Mouse (Mus musculus) left cerebral cortex, adult 2 months (tissue): ENCODE results near the gene Rbfox3. TPM values are rescaled to one million over a fixed set of nuclear protein-coding genes. Genes with fewer than 3 reads are reported as not detected.
A peak's percentile ranks its signal among the peaks of the same experiment; 100 is the strongest.

Experiments used
- DNase-seq, 2 experiments: peaks; one replicate each; pipeline ENCODE4 v3.0.0; 2021 to 2022; ENCODE audit warnings: low spot score in 2 of 2, mixed read lengths in 1 of 2; ENCODE audit errors: extremely low spot score in 1 of 2
- H3K27ac ChIP-seq: fragments of 200-600 bp; 2 replicates; pipeline ENCODE4 v1.8.1; 2022
- H3K4me3 ChIP-seq: fragments of 200-600 bp; 2 replicates; pipeline ENCODE4 v1.8.1; 2022
- CTCF ChIP-seq: fragments of 200-600 bp; IDR thresholded peaks from 2 replicates; pipeline ENCODE4 v1.8.1; 2022; ENCODE audit warnings: antibody characterized with exemption, mild to moderate bottlenecking, moderate library complexity
- intact Hi-C: fragments of 180-260 bp; cut with DNase I; formaldehyde crosslinking; loops from one replicate; pipeline ENCODE4 v1.15.1; 2025
- total RNA-seq, 2 experiments: library from RNA; stranded (reverse); gene quantifications; 2 replicates each; pipeline ENCODE4 v1.2.3; 2021

Gene Rbfox3
- total RNA-seq, 2 experiments from 2014 or later = 345 to 353 TPM

- peak overlapping the region; percentile 51 for H3K27ac ChIP-seq
- no peak overlapping the region for H3K4me3 ChIP-seq
- intact Hi-C loops = no loop called here
- no peak for TF ChIP-seq CTCF
- DNase-seq = no peak
These were observed 417.9 kb downstream of the Rbfox3 start for GRCm38 (mm10) chr11:118493458-118493857.

- H3K27ac ChIP-seq = no peak overlapping the region
- intact Hi-C loops = loop anchor here (2.0 kb wide), 1 partner anchor 44 kb away; no protein-coding TSS in a partner anchor
- DNase-seq = no peak
- H3K4me3 ChIP-seq = no peak overlapping the region
- no peak for TF ChIP-seq CTCF
These were observed 420.2 kb downstream of the Rbfox3 start for GRCm38 (mm10) chr11:118491230-118491629.

GRCm38 (mm10) chr11:118490566-118491218 lies 420.7 kb downstream of the Rbfox3 start:
- H3K4me3 ChIP-seq = no peak overlapping the region
- peak; percentile 74 for TF ChIP-seq CTCF
- intact Hi-C loops = loop anchor here (2.0 kb wide), 1 partner anchor 44 kb away; no protein-coding TSS in a partner anchor
- peak in 1 of 2 experiments; percentile 73 for DNase-seq
- 0 out of 2 replicates have a peak overlapping the region, but pooled peaks have one; percentile 3 for H3K27ac ChIP-seq

GRCm38 (mm10) chr11:118488907-118489270 lies 422.5 kb downstream of the Rbfox3 start:
- no peak overlapping the region for H3K27ac ChIP-seq
- no peak for DNase-seq
- no peak overlapping the region for H3K4me3 ChIP-seq
- TF ChIP-seq CTCF = no peak
- intact Hi-C loops = no loop called here

GRCm38 (mm10) chr11:118488191-118488906 lies 423.0 kb downstream of the Rbfox3 start:
- peak in 1 of 2 experiments; percentile 36 for DNase-seq
- H3K4me3 ChIP-seq = no peak overlapping the region
- intact Hi-C loops = no loop called here
- peak; percentile 46 for TF ChIP-seq CTCF
- H3K27ac ChIP-seq = no peak overlapping the region

GRCm38 (mm10) chr11:118486881-118487772 lies 424.3 kb downstream of the Rbfox3 start:
- no peak overlapping the region for H3K4me3 ChIP-seq
- DNase-seq = peak in 1 of 2 experiments; percentile 29
- no peak for TF ChIP-seq CTCF
- peak overlapping the region; percentile 22; the same call in 1 of the 2 replicates for H3K27ac ChIP-seq
- intact Hi-C loops = no loop called here

GRCm38 (mm10) chr11:118486281-118486680 lies 425.1 kb downstream of the Rbfox3 start:
- intact Hi-C loops = no loop called here

GRCm38 (mm10) chr11:118485780-118486179 lies 425.6 kb downstream of the Rbfox3 start:
- DNase-seq = no peak
- TF ChIP-seq CTCF = no peak

More at GRCm38 (mm10) chr11:118486281-118486680, 425.1 kb downstream of the Rbfox3 start:
- Histone ChIP-seq H3K4me3 (no peak overlapping the region), H3K27ac (no peak overlapping the region)
- no peak for TF ChIP-seq CTCF
- DNase-seq = no peak

GRCm38 (mm10) chr11:118485338-118485737 lies 426.1 kb downstream of the Rbfox3 start:
- DNase-seq = no peak
- H3K27ac ChIP-seq = no peak overlapping the region; the same call in 1 of the 2 replicates
- no peak overlapping the region for H3K4me3 ChIP-seq
- TF ChIP-seq CTCF = no peak
- intact Hi-C loops = no loop called here

More at GRCm38 (mm10) chr11:118485780-118486179, 425.6 kb downstream of the Rbfox3 start:
- Histone ChIP-seq H3K27ac (no peak overlapping the region), H3K4me3 (no peak overlapping the region)
- intact Hi-C loops = no loop called here

GRCm38 (mm10) chr11:118484169-118484568 lies 427.2 kb downstream of the Rbfox3 start:
- Histone ChIP-seq H3K27ac (no peak overlapping the region), H3K4me3 (no peak overlapping the region)
- TF ChIP-seq CTCF = no peak
- intact Hi-C loops = no loop called here
- DNase-seq = no peak

GRCm38 (mm10) chr11:118481751-118482150 lies 429.6 kb downstream of the Rbfox3 start:
- no peak for TF ChIP-seq CTCF
- no peak overlapping the region for H3K27ac ChIP-seq
- DNase-seq = no peak
- intact Hi-C loops = no loop called here
- H3K4me3 ChIP-seq = no peak overlapping the region
